Mouse (Mus musculus) erythroblast, embryonic 14.5 days (primary cell): Measurements from ENCODE around the gene Mpped2. TPM values are rescaled to one million over a fixed set of nuclear protein-coding genes. Genes with fewer than 3 reads are reported as not detected.

Experiments used
- H3K27me3 ChIP-seq: 2 replicates; pipeline ENCODE4 v1.6.1; 2012; ENCODE audit warnings: inconsistent platforms; ENCODE audit not compliant: control insufficient read depth
- H3K36me3 ChIP-seq: 2 replicates; pipeline ENCODE4 v1.6.1; 2012; ENCODE audit warnings: mild to moderate bottlenecking, inconsistent platforms; ENCODE audit not compliant: control insufficient read depth
- H3K4me1 ChIP-seq: 2 replicates; pipeline ENCODE4 v1.6.1; 2012; ENCODE audit warnings: inconsistent platforms; ENCODE audit not compliant: control insufficient read depth
- H3K4me3 ChIP-seq: replicated peaks from 2 replicates; pipeline ENCODE3; 2012; ENCODE audit warnings: moderate library complexity, mild to moderate bottlenecking, inconsistent platforms
- H3K9me3 ChIP-seq: 2 replicates; pipeline ENCODE4 v1.6.1; 2012; ENCODE audit warnings: low read length, inconsistent platforms, mixed read lengths; ENCODE audit not compliant: control insufficient read depth
- GATA1 ChIP-seq: IDR thresholded peaks from 2 replicates; pipeline ENCODE4 v1.6.1; 2012; ENCODE audit warnings: low read length, inconsistent platforms, mixed read lengths
- TAL1 ChIP-seq: IDR thresholded peaks from 3 replicates; pipeline ENCODE4 v1.6.1; 2012; ENCODE audit warnings: low read length, inconsistent platforms, mixed read lengths
- polyA plus RNA-seq: library from polyadenylated mRNA; stranded (reverse); fragments of >175 nt; gene quantifications from 2 replicates; pipeline ENCODE4 v1.2.3, GENCODE M21; 2012

Mpped2 gene
- polyA plus RNA-seq, 1 experiment = not detected

GRCm38 (mm10) chr2:106716365-106716717 lies 23.3 kb downstream of the Mpped2 start:
- H3K4me3 ChIP-seq = no peak overlapping the region
- no peak for TF ChIP-seq GATA1
- TF ChIP-seq TAL1 = no peak

DNA sequence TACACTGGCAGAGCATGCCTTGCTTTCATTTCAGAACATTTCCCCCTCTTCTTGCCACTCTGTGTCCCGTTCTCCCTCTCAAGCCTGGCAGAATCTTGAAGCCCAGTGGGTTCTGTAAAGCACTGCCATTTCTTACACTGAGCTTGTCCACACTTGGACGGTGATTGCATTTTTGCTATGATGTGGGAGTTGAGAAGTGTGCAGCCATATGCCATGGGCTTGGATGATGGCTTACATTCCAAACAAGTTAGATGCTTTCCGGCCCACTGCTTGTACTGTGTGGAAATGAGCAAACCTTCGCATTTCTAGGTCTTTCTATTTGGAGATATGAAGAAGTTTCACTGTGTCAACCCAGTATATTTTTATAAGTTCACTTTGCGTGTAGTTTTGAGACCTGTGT lies 25.8 kb downstream of the Mpped2 start:
- no peak overlapping the region for H3K4me3 ChIP-seq
- TF ChIP-seq TAL1 (no peak), GATA1 (no peak)

More at GRCm38 (mm10) chr2:106716365-106716717, 23.3 kb downstream of the Mpped2 start:
- peaks cover 4% of the 10 kb centered on the region for H3K4me1 ChIP-seq
- no peaks in the 10 kb centered on the region for H3K9me3 ChIP-seq
- no peaks in the 10 kb centered on the region for H3K36me3 ChIP-seq
- no peaks in the 10 kb centered on the region for H3K27me3 ChIP-seq

GRCm38 (mm10) chr2:106719434-106719833 lies 26.4 kb downstream of the Mpped2 start:
- Histone ChIP-seq H3K9me3 (no peaks in the 10 kb centered on the region), H3K27me3 (no peaks in the 10 kb centered on the region), H3K4me3 (no peak overlapping the region), H3K4me1 (no peaks in the 10 kb centered on the region), H3K36me3 (no peaks in the 10 kb centered on the region)
- no peak for TF ChIP-seq TAL1
- no peak for TF ChIP-seq GATA1

More for the DNA sequence above, 25.8 kb downstream of the Mpped2 start:
- Histone ChIP-seq H3K9me3 (no peaks in the 10 kb centered on the region), H3K27me3 (no peaks in the 10 kb centered on the region), H3K4me1 (no peaks in the 10 kb centered on the region), H3K36me3 (no peaks in the 10 kb centered on the region)

- Histone ChIP-seq H3K9me3 (no peaks in the 10 kb centered on the region), H3K27me3 (no peaks in the 10 kb centered on the region), H3K4me1 (no peaks in the 10 kb centered on the region), H3K36me3 (no peaks in the 10 kb centered on the region), H3K4me3 (no peak overlapping the region)
- TF ChIP-seq TAL1 (no peak), GATA1 (no peak)
These were observed 27.6 kb downstream of the Mpped2 start for GRCm38 (mm10) chr2:106720644-106721043.

GRCm38 (mm10) chr2:106722020-106722419 lies 29.0 kb downstream of the Mpped2 start:
- no peaks in the 10 kb centered on the region for H3K36me3 ChIP-seq
- no peaks in the 10 kb centered on the region for H3K27me3 ChIP-seq
- H3K4me3 ChIP-seq = no peak overlapping the region
- TF ChIP-seq GATA1 (no peak), TAL1 (no peak)
- H3K4me1 ChIP-seq = 0 out of 2 replicates have a peak, but pooled peaks cover 3% of the 10 kb centered on the region
- H3K9me3 ChIP-seq = no peaks in the 10 kb centered on the region

DNA sequence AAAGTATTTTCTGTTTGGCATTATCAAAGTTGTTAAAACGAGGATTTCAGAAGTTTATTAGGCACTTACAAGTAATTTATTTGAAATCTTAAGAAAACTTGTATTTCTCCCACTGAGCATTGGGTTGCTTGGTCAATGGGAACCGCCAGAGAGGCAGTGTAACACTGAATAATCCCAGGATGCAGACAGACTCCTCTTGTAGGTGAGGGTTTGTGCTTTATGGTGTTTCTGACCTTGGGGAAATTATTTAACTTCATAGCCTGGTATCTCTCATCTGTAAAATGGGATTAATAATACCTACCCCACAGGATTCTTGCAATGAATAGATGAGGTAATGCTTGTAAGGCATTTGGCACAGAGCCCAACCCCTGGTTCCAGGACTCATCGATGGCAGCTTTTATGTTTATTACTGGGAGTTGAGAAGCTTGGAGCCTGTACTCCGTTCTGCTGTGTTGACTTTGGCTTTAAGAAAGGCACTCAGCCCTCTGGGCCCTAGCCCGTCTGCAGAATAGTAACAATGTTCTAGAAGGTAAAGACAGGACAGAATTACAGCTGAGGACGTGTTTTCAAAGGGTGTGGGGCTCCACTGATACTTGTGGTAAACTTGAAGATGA lies 37.0 kb downstream of the Mpped2 start:
- peaks cover 38% of the 10 kb centered on the region for H3K4me1 ChIP-seq
- no peaks in the 10 kb centered on the region for H3K36me3 ChIP-seq
- no peaks in the 10 kb centered on the region for H3K9me3 ChIP-seq
- no peaks in the 10 kb centered on the region for H3K27me3 ChIP-seq
- no peak for TF ChIP-seq GATA1
- H3K4me3 ChIP-seq = no peak overlapping the region

DNA sequence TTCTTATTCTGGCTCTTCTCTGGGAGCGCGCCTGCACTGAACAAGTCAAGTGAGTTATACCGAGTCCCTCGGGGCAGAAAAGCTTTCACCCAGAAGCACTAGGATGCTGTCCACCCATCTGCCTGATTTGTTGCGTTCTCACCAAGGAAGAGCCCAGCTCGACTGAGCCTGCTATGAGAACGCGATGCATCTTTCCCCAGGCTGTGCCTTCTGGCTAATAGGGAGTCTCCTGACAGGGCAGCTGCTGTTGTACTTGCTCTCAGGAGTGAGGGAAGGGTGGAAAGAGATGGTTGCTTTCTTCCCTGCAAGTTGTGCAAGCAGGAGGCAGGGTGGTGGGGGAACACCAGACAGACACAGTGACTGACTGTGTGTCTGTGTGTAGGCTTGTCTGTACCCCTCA lies 37.5 kb downstream of the Mpped2 start:
- H3K4me3 ChIP-seq = no peak overlapping the region

GRCm38 (mm10) chr2:106731478-106731877 lies 38.4 kb downstream of the Mpped2 start:
- no peak overlapping the region for H3K4me3 ChIP-seq
- H3K4me1 ChIP-seq = peaks cover 42% of the 10 kb centered on the region
- H3K36me3 ChIP-seq = no peaks in the 10 kb centered on the region
- H3K27me3 ChIP-seq = no peaks in the 10 kb centered on the region
- no peaks in the 10 kb centered on the region for H3K9me3 ChIP-seq
- no peak for TF ChIP-seq GATA1
- no peak for TF ChIP-seq TAL1

More for the DNA sequence above, 37.5 kb downstream of the Mpped2 start:
- TF ChIP-seq GATA1 (no peak), TAL1 (no peak)
- no peaks in the 10 kb centered on the region for H3K27me3 ChIP-seq
- peaks cover 41% of the 10 kb centered on the region for H3K4me1 ChIP-seq
- H3K9me3 ChIP-seq = no peaks in the 10 kb centered on the region
- no peaks in the 10 kb centered on the region for H3K36me3 ChIP-seq

- TF ChIP-seq TAL1 (no peak), GATA1 (no peak)
- peaks cover 39% of the 10 kb centered on the region for H3K4me1 ChIP-seq
- H3K27me3 ChIP-seq = no peaks in the 10 kb centered on the region
These were observed 39.1 kb downstream of the Mpped2 start for GRCm38 (mm10) chr2:106732171-106732570.

DNA sequence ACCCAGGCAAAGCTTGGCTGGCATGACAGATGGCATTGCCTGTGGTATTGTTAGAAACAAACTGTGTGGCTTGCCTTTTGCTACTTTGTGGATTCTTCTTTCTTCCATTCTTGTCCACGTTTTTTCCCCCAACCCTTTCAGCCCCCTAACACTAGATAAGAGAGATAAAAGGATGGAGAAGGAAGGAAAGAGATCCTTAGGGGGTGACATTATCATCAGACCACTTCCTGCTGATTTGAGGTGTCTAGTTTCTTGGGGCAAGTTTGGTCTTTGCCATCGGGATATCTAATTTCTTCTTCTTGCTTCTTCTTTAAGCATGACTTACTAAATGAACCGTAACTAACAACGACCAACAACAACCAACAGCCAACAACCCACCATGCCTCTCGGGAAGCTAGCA lies 40.3 kb downstream of the Mpped2 start:
- no peak for TF ChIP-seq GATA1
- TF ChIP-seq TAL1 = no peak
- no peaks in the 10 kb centered on the region for H3K36me3 ChIP-seq
- H3K4me1 ChIP-seq = peaks cover 39% of the 10 kb centered on the region
- H3K9me3 ChIP-seq = no peaks in the 10 kb centered on the region
- no peaks in the 10 kb centered on the region for H3K27me3 ChIP-seq
- H3K4me3 ChIP-seq = no peak overlapping the region

More at GRCm38 (mm10) chr2:106732171-106732570, 39.1 kb downstream of the Mpped2 start:
- no peaks in the 10 kb centered on the region for H3K36me3 ChIP-seq
- no peak overlapping the region for H3K4me3 ChIP-seq
- H3K9me3 ChIP-seq = no peaks in the 10 kb centered on the region
